Mouse (Mus musculus) retina, postnatal 7 days (tissue): ENCODE data around the gene Fance.

Experiments
- DNase-seq: peaks from one replicate; pipeline ENCODE4 v3.0.0-alpha.2; 2012; ENCODE audit warnings: low read depth, low spot score

Gene Fance

GRCm38 (mm10) chr17:28313212-28313879, at the start of gene Fance:
TSS of gene Fance (plus strand) at chr17:28313519.
- DNase-seq, result peak; percentile 99

GRCm38 (mm10) chr17:28267251-28267650, 46.1 kb upstream of the Fance start:
- no peak for DNase-seq

- DNase-seq, result no peak
These were observed 43.2 kb upstream of the Fance start for GRCm38 (mm10) chr17:28270165-28270564.

GRCm38 (mm10) chr17:28271537-28272266, 41.6 kb upstream of the Fance start:
- no peak for DNase-seq

GRCm38 (mm10) chr17:28272281-28272680, 41.0 kb upstream of the Fance start:
- DNase-seq, result no peak

GRCm38 (mm10) chr17:28272837-28273236, 40.5 kb upstream of the Fance start:
- no peak for DNase-seq

- DNase-seq, result no peak
These were observed 38.6 kb upstream of the Fance start for GRCm38 (mm10) chr17:28274739-28275138.

- no peak for DNase-seq
These were observed 36.1 kb upstream of the Fance start for GRCm38 (mm10) chr17:28277226-28277625.

GRCm38 (mm10) chr17:28277721-28278120, 35.6 kb upstream of the Fance start:
- no peak for DNase-seq

- DNase-seq, result no peak
These were observed 35.2 kb upstream of the Fance start for GRCm38 (mm10) chr17:28278156-28278555.

- DNase-seq, result no peak
These were observed 34.1 kb upstream of the Fance start for GRCm38 (mm10) chr17:28279236-28279635.

- no peak for DNase-seq
These were observed 33.4 kb upstream of the Fance start for GRCm38 (mm10) chr17:28279780-28280422.

GRCm38 (mm10) chr17:28280423-28280800, 32.9 kb upstream of the Fance start:
- no peak for DNase-seq

GRCm38 (mm10) chr17:28280831-28281377, 32.4 kb upstream of the Fance start:
- DNase-seq, result no peak

- no peak for DNase-seq
These were observed 31.4 kb upstream of the Fance start for GRCm38 (mm10) chr17:28281866-28282441.

- DNase-seq, result no peak
These were observed 30.1 kb upstream of the Fance start for GRCm38 (mm10) chr17:28283199-28283598.

GRCm38 (mm10) chr17:28286133-28286532, 27.2 kb upstream of the Fance start:
- no peak for DNase-seq

- DNase-seq, result no peak
These were observed 26.4 kb upstream of the Fance start for GRCm38 (mm10) chr17:28286964-28287363.

- DNase-seq, result no peak
These were observed 25.7 kb upstream of the Fance start for GRCm38 (mm10) chr17:28287578-28287977.

GRCm38 (mm10) chr17:28287980-28288379, 25.3 kb upstream of the Fance start:
- no peak for DNase-seq

GRCm38 (mm10) chr17:28290262-28290661, 23.1 kb upstream of the Fance start:
- DNase-seq, result no peak

- DNase-seq, result no peak
These were observed 22.6 kb upstream of the Fance start for GRCm38 (mm10) chr17:28290671-28291070.
